Mouse (Mus musculus) heart, postnatal 0 days (tissue): ENCODE measurements at regions not wholly inside any gene's neighbourhood (a gene's known extent, or its start where the extent isn't known, plus 50 kb on each side); places are given as distances from the start of the nearest gene placed in this dataset.

Source experiments
- CTCF ChIP-seq: IDR thresholded peaks from 2 replicates; pipeline ENCODE4 v1.5.1; 2016; ENCODE audit warnings: antibody characterized with exemption, control low read depth, low read depth
- EP300 ChIP-seq: IDR thresholded peaks from 2 replicates; pipeline ENCODE4 v1.6.1; 2016; ENCODE audit warnings: antibody characterized with exemption, low read depth

- TF ChIP-seq CTCF (no peak), EP300 (no peak)
Observed at GRCm38 (mm10) chr1:71982423-71983262, 229.5 kb downstream of the Mreg start.
